Mouse (Mus musculus): ENCODE results near the gene Patl2. TPM values are rescaled to one million over a fixed set of nuclear protein-coding genes. Genes with fewer than 3 reads are reported as not detected.

Patl2 gene
- polyA plus RNA-seq, 1 experiment from 2014 or later: not detected

- no peak overlapping the region for H3K27ac ChIP-seq (ENCODE audit: low read depth, low read length)
- peaks cover 13% of the 10 kb centered on the region; the same call in 1 of the 2 replicates for H3K36me3 ChIP-seq (ENCODE audit: control insufficient read depth, insufficient read depth, low read length)
- H3K4me2 ChIP-seq: no peak overlapping the region
- no peak overlapping the region for H3K4me3 ChIP-seq (ENCODE audit: low read depth, low read length)
- no peak overlapping the region for H3K9ac ChIP-seq (ENCODE audit: low read depth, low read length)
- H3K9me3 ChIP-seq (replicated peaks; ENCODE audit: control insufficient read depth, low read length): no peaks in the 10 kb centered on the region
- ATAC-seq (replicated peaks; ENCODE audit: insufficient number of reproducible peaks, low FRiP score, low TSS enrichment): no peak
- no peaks in the 10 kb centered on the region for H3K27me3 ChIP-seq (ENCODE audit: control insufficient read depth, insufficient read depth, low read length)
- 74% methylated on average over 4 of the region's 4 CpGs for WGBS (ENCODE audit: insufficient replicate concordance)
- no peaks in the 10 kb centered on the region for H3K4me1 ChIP-seq (ENCODE audit: control insufficient read depth, insufficient read depth, low read length)
Observed at GRCm38 (mm10) chr2:122086446-122086845, 99.5 kb downstream of the Patl2 start.

- 0 out of 2 replicates have a peak, but pooled peaks cover 13% of the 10 kb centered on the region for H3K36me3 ChIP-seq (ENCODE audit: control insufficient read depth, insufficient read depth, low read length)
- no peaks in the 10 kb centered on the region for H3K4me1 ChIP-seq (ENCODE audit: control insufficient read depth, insufficient read depth, low read length)
- no peaks in the 10 kb centered on the region for H3K9me3 ChIP-seq (replicated peaks; ENCODE audit: control insufficient read depth, low read length)
- H3K9ac ChIP-seq (ENCODE audit: low read depth, low read length): no peak overlapping the region
- H3K27ac ChIP-seq (ENCODE audit: low read depth, low read length): no peak overlapping the region
- ATAC-seq (replicated peaks; ENCODE audit: insufficient number of reproducible peaks, low FRiP score, low TSS enrichment): no peak
- WGBS (ENCODE audit: insufficient replicate concordance): 61% methylated on average over 7 of the region's 7 CpGs
- H3K27me3 ChIP-seq (ENCODE audit: control insufficient read depth, insufficient read depth, low read length): no peaks in the 10 kb centered on the region
- H3K4me3 ChIP-seq (ENCODE audit: low read depth, low read length): no peak overlapping the region
- H3K4me2 ChIP-seq: no peak overlapping the region
Observed at GRCm38 (mm10) chr2:122081728-122082456, 104.1 kb downstream of the Patl2 start.

Other genes starting within 250 kb of the Patl2 start
- gene Ctdspl2, start 230.2 kb downstream of the Patl2 start, polyA plus RNA-seq (2014; fragmentation: Nextera tagmentation; extraction: Ambion mirVana): 40.8 and 43.9 TPM in 2 replicates
- gene Mageb3, start 230.1 kb downstream of the Patl2 start, polyA plus RNA-seq (2014; fragmentation: Nextera tagmentation; extraction: Ambion mirVana): 0.09 TPM in 1 of 2 replicates, not detected in the other
- gene Eif3j1, start 157.6 kb downstream of the Patl2 start, polyA plus RNA-seq (2014; fragmentation: Nextera tagmentation; extraction: Ambion mirVana): 13.9 and 15.9 TPM in 2 replicates
- gene Spg11, start 67.8 kb downstream of the Patl2 start, polyA plus RNA-seq (2014; fragmentation: Nextera tagmentation; extraction: Ambion mirVana): 7.0 and 7.7 TPM in 2 replicates
- 224 and 240 TPM in 2 replicates for gene B2m, start 38.5 kb downstream of the Patl2 start, polyA plus RNA-seq (2014; fragmentation: Nextera tagmentation; extraction: Ambion mirVana)
- 0.14 TPM in 1 of 2 replicates, not detected in the other for gene Trim69, start 25.5 kb downstream of the Patl2 start, polyA plus RNA-seq (2014; fragmentation: Nextera tagmentation; extraction: Ambion mirVana)
- gene Terb2, start 83 bp upstream of the Patl2 start, polyA plus RNA-seq (2014; fragmentation: Nextera tagmentation; extraction: Ambion mirVana): not detected in 2 replicates
- 45.0 and 49.8 TPM in 2 replicates for gene Sord, start 48.6 kb upstream of the Patl2 start, polyA plus RNA-seq (2014; fragmentation: Nextera tagmentation; extraction: Ambion mirVana)
- gene Duox2, start 112.3 kb upstream of the Patl2 start, polyA plus RNA-seq (2014; fragmentation: Nextera tagmentation; extraction: Ambion mirVana): 0.04 TPM in 1 of 2 replicates, not detected in the other
- not detected in 2 replicates for gene Duoxa2, start 112.7 kb upstream of the Patl2 start, polyA plus RNA-seq (2014; fragmentation: Nextera tagmentation; extraction: Ambion mirVana)
- gene Duoxa1, start 127.5 kb upstream of the Patl2 start, polyA plus RNA-seq (2014; fragmentation: Nextera tagmentation; extraction: Ambion mirVana): not detected in 2 replicates
- gene Duox1, start 129.5 kb upstream of the Patl2 start, polyA plus RNA-seq (2014; fragmentation: Nextera tagmentation; extraction: Ambion mirVana): not detected in 2 replicates
- gene Shf, start 183.0 kb upstream of the Patl2 start, polyA plus RNA-seq (2014; fragmentation: Nextera tagmentation; extraction: Ambion mirVana): 3.7 and 3.8 TPM in 2 replicates
- 0.27 TPM in 2 replicates for gene Slc28a2, start 240.3 kb upstream of the Patl2 start, polyA plus RNA-seq (2014; fragmentation: Nextera tagmentation; extraction: Ambion mirVana)

Measured in heart, embryonic 11.5 days (tissue).